ENCODE assay signal across 33 mouse cellular contexts in genomic region chr7:31184711-31185110, GRCm38 (mm10). TPM values are rescaled to one million over a fixed set of nuclear protein-coding genes. Genes with fewer than 3 reads are reported as not detected.
"Had no signal": no experiment of that assay in that cellular context is flagged by ENCODE, and none has a peak within 500 bp of the region (broad histone marks: within the 10 kb centered on the region; RNA-seq: fewer than 3 reads in every experiment).

No protein-coding gene starts in this region.

- H3K9me3 ChIP-seq: limb, embryonic 10.5 days; limb, embryonic 12.5 days; limb, embryonic 13.5 days; limb, embryonic 15.5 days; liver, embryonic 12.5 days; liver, embryonic 13.5 days; liver, embryonic 15.5 days; lung, embryonic 15.5 days; midbrain, embryonic 10.5 days; midbrain, embryonic 12.5 days; midbrain, embryonic 13.5 days; midbrain, embryonic 15.5 days; neural tube, embryonic 12.5 days had no signal

- H3K4me3 ChIP-seq: limb, embryonic 10.5 days; limb, embryonic 12.5 days; limb, embryonic 13.5 days; limb, embryonic 15.5 days; liver, embryonic 12.5 days; liver, embryonic 13.5 days; liver, embryonic 15.5 days; lung, embryonic 15.5 days; megakaryocyte, embryonic 14.5 days; midbrain, embryonic 10.5 days; midbrain, embryonic 12.5 days; midbrain, embryonic 13.5 days; midbrain, embryonic 15.5 days; myocyte; neural tube, embryonic 12.5 days had no signal

- ATAC-seq: liver, embryonic 12.5 days; liver, postnatal 0 days; lung, postnatal 0 days; midbrain, embryonic 13.5 days; midbrain, embryonic 15.5 days; midbrain, embryonic 16.5 days had no signal

- H3K36me3 ChIP-seq: limb, embryonic 10.5 days; limb, embryonic 12.5 days; limb, embryonic 13.5 days; limb, embryonic 15.5 days; liver, embryonic 12.5 days; liver, embryonic 13.5 days; liver, embryonic 15.5 days; lung, embryonic 15.5 days; midbrain, embryonic 10.5 days; midbrain, embryonic 12.5 days; midbrain, embryonic 13.5 days; midbrain, embryonic 15.5 days; neural tube, embryonic 12.5 days had no signal

- H3K27me3 ChIP-seq: limb, embryonic 12.5 days; limb, embryonic 15.5 days; liver, embryonic 12.5 days; liver, embryonic 13.5 days; liver, embryonic 15.5 days; lung, embryonic 15.5 days; midbrain, embryonic 12.5 days; midbrain, embryonic 13.5 days; midbrain, embryonic 15.5 days; neural tube, embryonic 12.5 days had no signal

- H3K4me1 ChIP-seq: limb, embryonic 10.5 days; limb, embryonic 12.5 days; limb, embryonic 13.5 days; limb, embryonic 15.5 days; liver, embryonic 12.5 days; liver, embryonic 13.5 days; liver, embryonic 15.5 days; lung, embryonic 15.5 days; midbrain, embryonic 10.5 days; midbrain, embryonic 12.5 days; midbrain, embryonic 13.5 days; midbrain, embryonic 15.5 days; neural tube, embryonic 12.5 days had no signal

- H3K4me2 ChIP-seq: limb, embryonic 12.5 days; limb, embryonic 13.5 days; limb, embryonic 15.5 days; liver, embryonic 11.5 days; liver, embryonic 12.5 days; liver, embryonic 13.5 days; liver, embryonic 15.5 days; lung, embryonic 14.5 days; lung, embryonic 15.5 days; midbrain, embryonic 11.5 days; midbrain, embryonic 12.5 days; midbrain, embryonic 13.5 days; midbrain, embryonic 15.5 days; neural tube, embryonic 12.5 days had no signal

- DNase-seq: left cerebral cortex, postnatal 4 days; liver; liver, embryonic 13.5 days; liver, postnatal 0 days; lung, adult 18-20 months; lung, adult 2 months; lung, embryonic 14.5 days; lung, postnatal 10 days; lung, postnatal 14 days; lung, postnatal 36 days; lung, postnatal 4 days; midbrain, embryonic 14.5 days had no signal

- H3K9ac ChIP-seq: limb, embryonic 12.5 days; limb, embryonic 13.5 days; limb, embryonic 15.5 days; liver, embryonic 12.5 days; liver, embryonic 13.5 days; liver, embryonic 14.5 days; liver, embryonic 15.5 days; liver, postnatal 0 days; lung, embryonic 14.5 days; lung, embryonic 15.5 days; midbrain, embryonic 12.5 days; midbrain, embryonic 13.5 days; midbrain, embryonic 15.5 days; neural tube, embryonic 12.5 days had no signal

- H3K27ac ChIP-seq: limb, embryonic 10.5 days; limb, embryonic 12.5 days; limb, embryonic 13.5 days; limb, embryonic 15.5 days; liver, embryonic 12.5 days; liver, embryonic 13.5 days; liver, embryonic 14.5 days; liver, embryonic 15.5 days; lung, embryonic 15.5 days; macrophage; midbrain, embryonic 10.5 days; midbrain, embryonic 12.5 days; midbrain, embryonic 13.5 days; midbrain, embryonic 15.5 days; neural tube, embryonic 12.5 days had no signal

RNA-seq across cellular contexts. Expression of gene Scn1b, which starts 57.9 kb away (rescaled TPM):
- total RNA-seq: megakaryocyte-erythroid progenitor cell, adult 5-6 weeks had no signal
